Mouse (Mus musculus): ENCODE measurements around the gene Elavl4.

Gene Elavl4

GRCm38 (mm10) chr4:110198600-110198999, 153.1 kb downstream of the Elavl4 start:
- ATAC-seq (ENCODE audit: insufficient number of reproducible peaks, low FRiP score, low TSS enrichment), result no peak

GRCm38 (mm10) chr4:110177263-110177662, 174.4 kb downstream of the Elavl4 start:
- no peak for ATAC-seq (ENCODE audit: insufficient number of reproducible peaks, low FRiP score, low TSS enrichment)

- no peak for ATAC-seq (ENCODE audit: insufficient number of reproducible peaks, low FRiP score, low TSS enrichment)
Measured at GRCm38 (mm10) chr4:110172028-110172427, 179.7 kb downstream of the Elavl4 start.

- no peak for ATAC-seq (ENCODE audit: insufficient number of reproducible peaks, low FRiP score, low TSS enrichment)
Measured at GRCm38 (mm10) chr4:110165217-110165616, 186.5 kb downstream of the Elavl4 start.

GRCm38 (mm10) chr4:110161600-110161999, 190.1 kb downstream of the Elavl4 start:
- ATAC-seq (ENCODE audit: insufficient number of reproducible peaks, low FRiP score, low TSS enrichment), result no peak

- ATAC-seq (ENCODE audit: insufficient number of reproducible peaks, low FRiP score, low TSS enrichment), result no peak
Measured at GRCm38 (mm10) chr4:110157515-110158159, 194.1 kb downstream of the Elavl4 start.

GRCm38 (mm10) chr4:110155954-110156353, 195.8 kb downstream of the Elavl4 start:
- ATAC-seq (ENCODE audit: insufficient number of reproducible peaks, low FRiP score, low TSS enrichment), result no peak

Measured in cerebellum, adult (tissue).